ENCODE assay signal across 12 mouse cellular contexts in the genomic region with DNA sequence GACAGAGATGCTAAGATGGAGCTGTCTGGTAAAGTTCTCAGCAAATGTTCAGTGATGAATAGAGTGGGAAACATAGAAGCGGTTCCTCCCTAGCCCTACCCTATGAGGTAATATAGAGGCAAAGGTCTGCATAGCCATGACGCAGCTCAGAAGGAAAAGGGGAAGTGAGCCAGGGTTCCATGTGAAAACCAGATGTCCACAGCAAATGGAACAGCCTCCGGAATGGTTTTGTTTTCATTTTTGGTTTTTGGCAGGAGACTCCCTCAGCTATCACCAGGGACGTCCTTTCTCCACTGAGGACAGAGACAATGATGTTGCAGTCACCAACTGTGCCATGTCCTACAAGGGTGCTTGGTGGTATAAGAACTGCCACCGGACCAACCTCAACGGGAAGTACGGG.
A peak's percentile ranks its signal among the peaks of the same experiment; 100 is the strongest.
DNase-seq lines count a peak whose midpoint lies in the region; ATAC-seq lines count a peak whose summit lies in the region.
"Had no signal": no experiment of that assay in that cellular context is flagged by ENCODE, and none has a peak within 500 bp of the region (broad histone marks: within the 10 kb centered on the region; RNA-seq: fewer than 3 reads in every experiment).

No protein-coding gene starts in this region.

- peaks cover 19% of the 10 kb centered on the region; the same call in 1 of the 2 replicates for H3K4me1 ChIP-seq in brown adipose tissue, adult 24 weeks (ENCODE audit: control insufficient read depth, insufficient read depth, insufficient read length, low read length)
- H3K4me1 ChIP-seq: forebrain, embryonic 13.5 days had no signal

- DNase-seq in kidney, adult 9 months: peak; percentile 20
- no peak for DNase-seq in kidney, adult 18-20 months
- DNase-seq in heart, postnatal 10 days: peak; percentile 71 to 74
- DNase-seq in right cerebral cortex, postnatal 36 days (ENCODE audit: low spot score in 2 of 2): no peak
- no peak for DNase-seq in urinary bladder, postnatal 4 days (ENCODE audit: low spot score in 2 of 2)
- DNase-seq: layer of hippocampus, adult 9-11 months; liver had no signal

- peak overlapping the region; percentile 92 for H3K27ac ChIP-seq in brown adipose tissue, adult 24 weeks (replicated peaks; ENCODE audit: low read depth, low read length)
- H3K27ac ChIP-seq: forebrain, embryonic 13.5 days had no signal

- intact Hi-C loops in heart, postnatal 10 days (cut with DNase I): loop anchor here (2.0 to 5.0 kb wide), 2 partner anchors 30 to 124 kb away; no protein-coding TSS in a partner anchor

- peak overlapping the region; percentile 7; the same call in 1 of the 2 replicates for H3K4me3 ChIP-seq in brown adipose tissue, adult 24 weeks (ENCODE audit: insufficient read depth, low read depth, low read length)
- H3K4me3 ChIP-seq: forebrain, embryonic 13.5 days had no signal

- peak; percentile 94 for ATAC-seq in megakaryocyte progenitor cell, adult 5-6 weeks (replicated peaks; ENCODE audit: poor library complexity)
- no peak for ATAC-seq in cerebellum, adult (ENCODE audit: insufficient number of reproducible peaks, low FRiP score, low TSS enrichment)
- ATAC-seq: CD4-positive, CD25-positive, alpha-beta regulatory T cell, adult 4 months; forebrain, embryonic 13.5 days had no signal

Comparison
In these comparisons a context has a peak if more than half of its experiments do, and no peak if none do; other contexts are left out.
1. DNase-seq: peak in kidney, adult 9 months (single experiment) and heart, postnatal 10 days (2 of 2); none in kidney, adult 18-20 months (single experiment), right cerebral cortex, postnatal 36 days (0 of 2) and urinary bladder, postnatal 4 days (0 of 2).